Mouse (Mus musculus): Measurements from ENCODE around the gene Stpg4.

Stpg4 gene

GRCm38 (mm10) chr17:87427511-87427910 lies at the start of gene Stpg4:
Gene Stpg4, minus strand, starts transcription at chr17:87427741.
- in situ Hi-C loops (cut with MseI, MboI): no loop called here

DNA sequence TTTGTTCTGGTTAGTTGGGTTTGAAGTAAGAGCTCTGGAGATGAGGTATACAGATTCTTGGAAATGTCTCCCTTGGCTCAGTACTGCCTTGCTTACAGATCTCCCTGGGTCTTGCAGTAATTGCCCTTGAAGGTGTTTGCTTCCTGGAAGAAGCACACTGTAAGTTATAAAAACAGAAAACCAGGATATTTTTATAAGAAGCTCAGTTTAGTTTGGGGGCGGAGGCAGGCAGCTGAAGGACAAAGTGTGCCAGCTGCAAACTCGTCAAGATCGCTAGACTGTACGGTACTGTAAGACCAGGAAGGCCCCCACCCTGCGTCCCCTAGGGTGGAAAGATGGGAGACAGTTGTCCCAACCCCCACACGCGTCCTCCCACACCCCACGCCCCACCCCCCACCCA lies 47.8 kb upstream of the Stpg4 start:
- in situ Hi-C loops (cut with MseI, MboI): no loop called here

DNA sequence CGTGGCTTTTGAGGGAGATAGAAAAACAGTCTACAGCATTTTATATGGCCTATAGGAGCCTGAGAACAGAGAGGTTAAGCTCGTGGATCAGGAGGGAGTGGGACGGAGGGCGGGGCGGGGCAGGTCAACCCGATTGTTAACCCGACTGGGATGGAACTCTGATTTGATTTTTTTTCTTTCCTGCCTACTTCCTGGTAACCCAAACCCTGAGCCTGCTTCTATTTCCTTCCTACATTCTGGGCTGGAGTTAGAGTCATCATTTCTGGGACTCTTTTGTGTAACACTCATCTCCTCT lies 46.9 kb upstream of the Stpg4 start:
- in situ Hi-C loops (cut with MseI, MboI): no loop called here

DNA sequence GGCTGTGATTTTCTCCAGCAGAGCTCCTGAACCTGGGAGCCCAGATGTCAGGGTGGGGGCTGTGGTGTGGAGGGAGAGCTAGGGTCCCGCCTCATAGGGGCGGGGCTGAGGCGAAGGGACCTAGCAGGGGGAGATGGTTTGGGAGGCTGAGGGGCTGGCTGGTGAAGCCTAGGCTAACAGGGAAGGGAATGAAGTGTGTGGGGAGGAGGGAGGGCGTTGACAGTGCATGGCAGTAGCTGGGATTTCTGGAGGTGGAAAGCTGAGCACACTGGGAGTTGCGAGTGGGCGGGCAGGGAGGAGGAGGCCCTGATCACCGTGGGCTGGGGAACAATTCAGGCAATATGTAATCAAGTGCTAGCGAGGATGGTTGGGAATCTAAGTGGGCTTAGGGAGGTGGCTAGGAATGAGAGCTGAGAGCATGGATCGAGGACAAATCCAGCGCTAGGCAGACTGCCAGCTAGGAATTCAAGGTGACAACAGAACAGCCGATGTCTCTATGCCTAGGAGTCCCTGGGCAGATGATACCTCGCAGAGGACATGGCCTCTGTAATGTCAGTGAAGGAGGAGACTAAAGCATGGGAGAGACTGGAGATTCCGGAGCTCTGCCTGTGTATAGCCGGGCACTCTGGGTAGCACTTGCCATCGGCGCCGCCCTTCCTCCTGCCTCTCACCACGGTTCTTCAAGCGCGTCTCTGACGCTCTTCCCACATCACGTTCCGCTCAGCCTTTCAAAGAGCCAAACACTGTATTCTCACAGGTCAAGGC lies 46.4 kb upstream of the Stpg4 start:
- in situ Hi-C loops (cut with MseI, MboI): no loop called here

- in situ Hi-C loops (cut with MseI, MboI): no loop called here
Observed at GRCm38 (mm10) chr17:87473441-87473735, 45.8 kb upstream of the Stpg4 start.

- in situ Hi-C loops (cut with MseI, MboI): no loop called here
Observed at GRCm38 (mm10) chr17:87472879-87473278, 45.3 kb upstream of the Stpg4 start.

- in situ Hi-C loops (cut with MseI, MboI): no loop called here
Observed at GRCm38 (mm10) chr17:87471661-87472060, 44.1 kb upstream of the Stpg4 start.

- in situ Hi-C loops (cut with MseI, MboI): no loop called here
Observed at GRCm38 (mm10) chr17:87470797-87471196, 43.3 kb upstream of the Stpg4 start.

DNA sequence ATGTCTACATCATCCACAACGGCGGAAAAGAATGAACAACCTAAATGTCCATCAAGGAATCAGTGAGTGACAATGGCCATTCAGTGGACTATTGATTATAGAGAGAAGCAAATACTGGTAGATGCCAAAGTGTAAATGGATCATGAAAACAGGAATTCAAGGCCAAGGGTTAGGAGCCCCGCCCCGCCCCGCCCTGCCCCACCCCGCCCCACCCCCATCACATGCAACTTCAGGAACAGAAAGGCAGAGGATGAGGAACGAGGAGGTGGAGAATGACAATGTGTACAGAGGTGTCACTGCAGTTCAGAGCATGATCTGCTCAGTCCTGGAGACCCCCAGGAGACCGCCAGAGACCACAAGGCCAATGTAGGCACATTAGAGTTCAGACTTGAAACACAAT lies 42.7 kb upstream of the Stpg4 start:
- in situ Hi-C loops (cut with MseI, MboI): no loop called here

DNA sequence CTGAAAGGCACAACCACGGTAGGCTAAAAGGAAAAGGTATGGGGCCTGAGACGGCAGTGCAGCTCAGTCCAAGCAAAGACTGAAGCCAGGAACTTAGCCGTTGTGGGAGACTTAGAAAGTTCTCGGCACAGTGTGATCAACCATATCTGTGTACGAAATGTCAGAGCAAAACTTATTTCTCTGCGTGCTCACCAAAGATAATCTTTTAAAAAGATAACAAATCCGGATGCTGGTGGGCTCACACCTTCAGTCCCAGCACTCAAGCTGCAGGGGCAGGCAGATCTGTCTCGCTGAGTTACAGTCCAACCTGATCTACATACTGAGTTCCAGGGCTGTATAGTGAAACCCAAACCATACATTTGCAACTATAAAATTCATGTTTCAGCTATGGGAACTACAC lies 41.9 kb upstream of the Stpg4 start:
- in situ Hi-C loops (cut with MseI, MboI): no loop called here

GRCm38 (mm10) chr17:87468616-87469015 lies 41.1 kb upstream of the Stpg4 start:
- in situ Hi-C loops (cut with MseI, MboI): no loop called here

DNA sequence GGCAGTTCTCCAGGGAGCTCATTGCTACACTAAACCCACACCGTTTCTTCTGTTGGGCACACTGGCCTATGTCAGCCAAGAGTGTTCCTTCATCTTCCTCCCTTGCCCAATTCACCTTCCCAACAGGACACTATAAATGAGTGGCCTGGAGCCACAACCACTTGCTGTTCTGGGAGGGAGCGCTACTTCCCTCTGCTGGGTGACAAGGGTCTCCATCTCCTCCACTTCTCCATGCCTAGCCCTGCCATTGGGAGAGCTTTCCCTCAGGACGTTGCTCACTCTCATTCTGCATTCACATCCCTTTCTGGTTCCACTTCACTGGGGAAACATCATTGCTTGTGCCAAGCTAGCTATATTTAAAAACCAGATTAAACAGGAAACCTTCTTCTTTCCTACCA lies 34.0 kb upstream of the Stpg4 start:
- in situ Hi-C loops (cut with MseI, MboI): no loop called here

DNA sequence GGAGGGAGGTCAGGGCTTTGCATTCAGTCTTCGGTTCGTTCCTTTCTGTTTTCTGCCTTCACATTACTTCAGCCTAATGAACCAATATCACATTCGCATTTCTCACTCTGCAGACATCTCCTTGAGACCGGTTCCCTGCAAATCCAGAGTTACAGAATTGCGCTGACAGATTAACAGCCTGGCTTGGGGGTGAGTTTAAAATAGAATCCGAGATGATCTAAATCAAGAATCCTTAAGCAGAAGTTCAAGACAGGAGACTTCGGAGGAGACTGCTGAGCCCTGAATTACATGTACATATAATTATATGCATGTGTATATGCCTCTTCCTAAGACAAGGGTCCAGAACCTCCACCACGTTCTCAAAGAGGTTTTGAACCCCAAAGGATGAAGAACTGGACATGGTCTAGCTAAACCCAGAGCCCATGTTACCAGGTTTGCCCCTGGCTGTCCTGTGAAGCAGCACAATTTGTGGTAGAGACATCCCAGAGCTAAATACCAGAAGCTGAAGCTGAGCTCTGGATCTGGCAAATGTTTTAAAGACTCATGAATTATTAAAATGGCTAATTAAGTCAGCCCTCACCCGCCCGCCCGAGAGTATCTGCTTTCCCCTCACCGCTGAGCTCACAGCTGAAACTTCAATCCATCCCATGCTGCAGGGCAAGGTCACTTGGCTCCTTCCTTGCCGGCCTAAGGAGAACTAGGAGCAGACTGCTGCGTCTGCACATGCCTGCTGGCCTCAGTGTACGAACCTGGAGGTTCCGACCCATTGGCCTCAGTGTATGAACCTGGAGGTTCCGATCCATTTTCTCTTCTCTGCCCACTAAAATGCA lies 33.3 kb upstream of the Stpg4 start:
- in situ Hi-C loops (cut with MseI, MboI): no loop called here

DNA sequence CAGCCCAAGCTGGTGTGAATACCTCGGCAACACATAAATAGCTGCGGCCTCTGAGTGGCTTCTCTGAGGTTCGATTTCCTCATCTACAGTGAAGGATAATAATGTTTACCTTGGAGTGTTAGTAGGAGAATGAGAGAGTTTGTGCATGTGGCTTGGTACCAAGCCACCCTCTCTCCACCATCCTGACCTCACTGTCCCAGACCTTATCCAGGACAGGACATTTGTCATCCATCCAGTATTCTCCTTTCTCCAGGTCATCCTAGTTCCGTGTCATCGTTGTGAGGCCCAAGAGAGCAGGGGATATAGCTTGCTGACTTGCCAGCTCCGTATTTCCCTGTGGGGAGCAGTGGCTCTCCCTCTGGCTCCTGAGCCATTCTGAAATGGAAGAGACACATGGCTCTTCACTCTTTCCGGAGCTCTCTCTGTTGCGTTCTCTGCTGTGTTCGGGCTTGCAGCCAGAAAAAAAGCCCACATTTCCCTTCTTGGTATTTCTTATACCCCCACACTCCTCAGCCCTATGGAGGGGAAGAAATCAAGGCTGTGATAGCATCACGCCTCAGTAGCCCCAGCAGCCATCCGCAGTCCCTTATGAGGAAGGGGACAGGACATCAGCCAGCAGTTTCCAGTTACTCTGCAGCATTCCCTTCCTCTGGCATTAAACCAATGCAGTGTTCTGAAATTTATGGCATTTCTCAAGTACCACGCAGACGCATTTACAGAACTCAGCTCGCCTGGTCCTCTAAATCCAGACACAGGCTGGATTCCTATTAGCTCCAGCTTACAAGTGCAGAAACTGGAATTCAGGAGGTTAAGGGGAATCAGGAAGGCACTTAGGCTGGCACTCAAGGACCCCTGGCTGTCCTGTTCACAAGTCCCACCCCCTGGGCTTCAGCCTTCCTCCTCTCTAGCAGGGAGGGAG lies 32.5 kb upstream of the Stpg4 start:
- in situ Hi-C loops (cut with MseI, MboI): no loop called here

GRCm38 (mm10) chr17:87458911-87459749 lies 31.6 kb upstream of the Stpg4 start:
- in situ Hi-C loops (cut with MseI, MboI): no loop called here

- in situ Hi-C loops (cut with MseI, MboI): no loop called here
Observed at GRCm38 (mm10) chr17:87457961-87458360, 30.4 kb upstream of the Stpg4 start.

GRCm38 (mm10) chr17:87454121-87454520 lies 26.6 kb upstream of the Stpg4 start:
- in situ Hi-C loops (cut with MseI, MboI): no loop called here

- in situ Hi-C loops (cut with MseI, MboI): no loop called here
Observed at GRCm38 (mm10) chr17:87453336-87453735, 25.8 kb upstream of the Stpg4 start.

- in situ Hi-C loops (cut with MseI, MboI): no loop called here
Observed at GRCm38 (mm10) chr17:87448881-87449280, 21.3 kb upstream of the Stpg4 start.

DNA sequence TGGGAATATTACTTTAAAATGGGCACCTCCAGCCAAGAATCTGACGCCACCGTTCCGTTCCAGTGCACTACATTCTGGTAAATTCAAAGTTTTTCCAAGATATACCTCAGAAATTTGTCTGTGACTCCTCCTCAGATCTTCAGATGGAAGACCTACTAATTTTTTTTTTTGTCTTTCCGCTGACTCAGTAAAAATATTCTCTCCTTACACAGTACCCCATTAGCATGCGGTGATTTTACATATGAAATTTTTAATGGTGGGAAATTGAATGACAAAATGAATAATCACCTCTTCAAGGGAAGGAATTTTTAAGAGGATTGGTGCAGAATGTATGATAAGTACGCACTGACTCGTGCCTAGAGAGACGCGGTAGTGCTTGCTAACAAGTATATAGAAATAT lies 20.8 kb upstream of the Stpg4 start:
- in situ Hi-C loops (cut with MseI, MboI): no loop called here

- in situ Hi-C loops (cut with MseI, MboI): no loop called here
Observed at GRCm38 (mm10) chr17:87447612-87448200, 20.2 kb upstream of the Stpg4 start.

Measured in mouse trophoblast stem cell (cell line).